Comparison of ENCODE assay signal across 8 mouse cellular contexts in genomic region chr1:180403694-180404606, GRCm38 (mm10).
DNase-seq lines count a peak whose midpoint lies in the region; ATAC-seq and TF ChIP-seq lines count a peak whose summit lies in the region.

No protein-coding gene starts in this region.

- 0 out of 2 replicates have a peak, but pooled peaks have one; percentile 0 for TF ChIP-seq CTCF in lung, adult 2 months (IDR thresholded peaks at IDR 0.05; ENCODE audit: insufficient read depth, low read length)

- H3K4me3 ChIP-seq in lung, adult 2 months (replicated peaks; ENCODE audit: extremely low read depth, low read depth, low read length) = no peak overlapping the region

- peak; percentile 89 for DNase-seq in CD4-positive, CD25-positive, alpha-beta regulatory T cell, adult 2 months (ENCODE audit: low read depth, low spot score)
- DNase-seq in ZHBTc4 (ENCODE audit: low read depth, low spot score) = peak; percentile 20
- peak; percentile 34 for DNase-seq in forelimb bud, embryonic 11.5 days (ENCODE audit: low read depth, low spot score)
- DNase-seq in kidney, adult 11 months = peak; percentile 79
- peak; percentile 69 for DNase-seq in lung, adult 2 months
- DNase-seq in right cerebral cortex, adult 18-20 months = no peak

- WGBS in lung, adult 2 months = 10% methylated on average over 32 of the region's 32 CpGs

- peak; percentile 73 for ATAC-seq in neutrophil, adult 5-6 weeks (ENCODE audit: extremely low read depth, insufficient number of reproducible peaks, low FRiP score, poor library complexity, severe bottlenecking)
- ATAC-seq in erythroblast, adult 5-6 weeks (replicated peaks; ENCODE audit: low FRiP score, poor library complexity, severe bottlenecking) = no peak

- peak; percentile 41; the same call in 1 of the 2 replicates for TF ChIP-seq POLR2A in lung, adult 2 months (IDR thresholded peaks at IDR 0.05; ENCODE audit: borderline replicate concordance, extremely low read depth, low read depth, low read length)

- peaks cover 76% of the 10 kb centered on the region for H3K4me1 ChIP-seq in lung, adult 2 months (ENCODE audit: control insufficient read depth, insufficient read depth, low read length)
